In genomic region chr2:114427426-114428157, GRCm38 (mm10) we compare ENCODE assay signal across 8 mouse cellular contexts.
A peak's percentile ranks its signal among the peaks of the same experiment; 100 is the strongest.
DNase-seq lines count a peak whose midpoint lies in the region; ATAC-seq and TF ChIP-seq lines count a peak whose summit lies in the region.

No protein-coding gene starts in this region.

- H3K27ac ChIP-seq in heart, embryonic 10.5 days, result no peak overlapping the region
- H3K27ac ChIP-seq in lung, embryonic 16.5 days (ENCODE audit: low read length), result no peak overlapping the region
- no peak overlapping the region for H3K27ac ChIP-seq in midbrain, embryonic 10.5 days (replicated peaks)
- H3K27ac ChIP-seq in intestine, postnatal 0 days (ENCODE audit: low read depth, low read length), result no peak overlapping the region

- no peak for TF ChIP-seq CTCF in intestine, postnatal 0 days (IDR thresholded peaks at IDR 0.05; ENCODE audit: low read depth)

- peak; percentile 84 for ATAC-seq in lung, embryonic 16.5 days (ENCODE audit: low read depth)
- ATAC-seq in intestine, postnatal 0 days, result no peak

- H3K36me3 ChIP-seq in heart, embryonic 10.5 days, result no peaks in the 10 kb centered on the region
- H3K36me3 ChIP-seq in lung, embryonic 16.5 days (ENCODE audit: control insufficient read depth, insufficient read depth, low read length), result no peaks in the 10 kb centered on the region
- H3K36me3 ChIP-seq in midbrain, embryonic 10.5 days, result no peaks in the 10 kb centered on the region
- no peaks in the 10 kb centered on the region for H3K36me3 ChIP-seq in intestine, postnatal 0 days (ENCODE audit: control insufficient read depth, insufficient read depth)

- peak; percentile 85 to 88 for DNase-seq in heart, adult 18-20 months
- DNase-seq in heart, embryonic 10.5 days (ENCODE audit: low spot score), result no peak
- peak; percentile 23 to 26 for DNase-seq in adrenal gland, adult 18-20 months (ENCODE audit: low spot score in 2 of 2)
- DNase-seq in heart, adult 8-10 months (ENCODE audit: low spot score), result peak; percentile 78
- peak; percentile 55 to 78 for DNase-seq in urinary bladder, postnatal 36 days (ENCODE audit: low spot score in 2 of 2)
- DNase-seq in midbrain, embryonic 10.5 days (ENCODE audit: low spot score), result no peak

- H3K9me3 ChIP-seq in heart, embryonic 10.5 days, result no peaks in the 10 kb centered on the region
- H3K9me3 ChIP-seq in lung, embryonic 16.5 days (ENCODE audit: control insufficient read depth, low read length), result no peaks in the 10 kb centered on the region
- H3K9me3 ChIP-seq in midbrain, embryonic 10.5 days (replicated peaks), result no peaks in the 10 kb centered on the region
- H3K9me3 ChIP-seq in intestine, postnatal 0 days (ENCODE audit: control insufficient read depth), result no peaks in the 10 kb centered on the region

- no peaks in the 10 kb centered on the region for H3K27me3 ChIP-seq in heart, embryonic 10.5 days (ENCODE audit: insufficient read depth, poor library complexity, severe bottlenecking)
- no peaks in the 10 kb centered on the region for H3K27me3 ChIP-seq in lung, embryonic 16.5 days (ENCODE audit: control insufficient read depth, insufficient read depth, low read depth, low read length)
- no peaks in the 10 kb centered on the region for H3K27me3 ChIP-seq in midbrain, embryonic 10.5 days (ENCODE audit: low read depth, poor library complexity, severe bottlenecking)
- H3K27me3 ChIP-seq in intestine, postnatal 0 days (replicated peaks; ENCODE audit: control insufficient read depth, insufficient read depth, low read length), result no peaks in the 10 kb centered on the region

- no peaks in the 10 kb centered on the region for H3K4me1 ChIP-seq in heart, embryonic 10.5 days
- H3K4me1 ChIP-seq in lung, embryonic 16.5 days (replicated peaks; ENCODE audit: control insufficient read depth, insufficient read depth, low read length), result no peaks in the 10 kb centered on the region; the same call in 1 of the 2 replicates
- H3K4me1 ChIP-seq in midbrain, embryonic 10.5 days, result no peaks in the 10 kb centered on the region
- no peaks in the 10 kb centered on the region for H3K4me1 ChIP-seq in intestine, postnatal 0 days (replicated peaks; ENCODE audit: control insufficient read depth, insufficient read depth, low read length)

- H3K4me3 ChIP-seq in heart, embryonic 10.5 days, result no peak overlapping the region
- H3K4me3 ChIP-seq in lung, embryonic 16.5 days (ENCODE audit: low read length), result no peak overlapping the region
- no peak overlapping the region for H3K4me3 ChIP-seq in midbrain, embryonic 10.5 days
- H3K4me3 ChIP-seq in intestine, postnatal 0 days (ENCODE audit: low read depth, low read length), result no peak overlapping the region

- WGBS in heart, embryonic 10.5 days, result 87% methylated on average over 10 of the region's 10 CpGs
- WGBS in lung, embryonic 16.5 days, result 47% methylated on average over 10 of the region's 10 CpGs
- WGBS in midbrain, embryonic 10.5 days, result 93% methylated on average over 10 of the region's 10 CpGs
- WGBS in intestine, postnatal 0 days, result 75% methylated on average over 10 of the region's 10 CpGs

- H3K9ac ChIP-seq in lung, embryonic 16.5 days (ENCODE audit: low read length), result no peak overlapping the region
- no peak overlapping the region for H3K9ac ChIP-seq in intestine, postnatal 0 days (ENCODE audit: low read depth, low read length)

- no peak overlapping the region for H3K4me2 ChIP-seq in lung, embryonic 16.5 days (ENCODE audit: low read depth, low read length)
- H3K4me2 ChIP-seq in intestine, postnatal 0 days (replicated peaks; ENCODE audit: low read depth), result no peak overlapping the region

Comparison
In these comparisons a context has a peak if more than half of its experiments do, and no peak if none do; other contexts are left out.
1. DNase-seq: peak in heart, adult 18-20 months (2 of 2), adrenal gland, adult 18-20 months (2 of 2), heart, adult 8-10 months (single experiment) and urinary bladder, postnatal 36 days (2 of 2); none in heart, embryonic 10.5 days (single experiment) and midbrain, embryonic 10.5 days (single experiment).